Mouse (Mus musculus) lung, embryonic 16.5 days (tissue): Measurements from ENCODE around the gene Klk1b8. TPM values are rescaled to one million over a fixed set of nuclear protein-coding genes. Genes with fewer than 3 reads are reported as not detected.
"Not testable (repeated sequence)": the region's sequence is repeated elsewhere in the genome, so short reads cannot be mapped to it uniquely, and the experiment has no call there.

Experiments
- ATAC-seq: fragments of 200-750 bp; cut with Nextera tagmentation; 2 replicates; pipeline ENCODE4 v1.8.0; 2017; ENCODE audit warnings: low read depth, mild to moderate bottlenecking, moderate library complexity
- H3K27ac ChIP-seq: fragments of 300-500 bp; sonication (generic); 2 replicates; pipeline ENCODE4 v1.5.1; 2014; ENCODE audit warnings: mild to moderate bottlenecking, control low read depth, low read length
- H3K27me3 ChIP-seq: fragments of 300-500 bp; sonication (generic); 2 replicates; pipeline ENCODE4 v1.6.1; 2014; ENCODE audit warnings: low read depth, low read length, mixed read lengths; ENCODE audit not compliant: control insufficient read depth, insufficient read depth
- H3K36me3 ChIP-seq: fragments of 300-500 bp; sonication (generic); 2 replicates; pipeline ENCODE4 v1.6.1; 2014; ENCODE audit warnings: low read length; ENCODE audit not compliant: control insufficient read depth, insufficient read depth
- H3K4me1 ChIP-seq: fragments of 300-500 bp; sonication (generic); replicated peaks from 2 replicates; pipeline ENCODE4 v1.6.1; 2014; ENCODE audit warnings: low read length, mixed read lengths; ENCODE audit not compliant: control insufficient read depth, insufficient read depth
- H3K4me2 ChIP-seq: fragments of 300-500 bp; sonication (generic); 2 replicates; pipeline ENCODE4 v1.6.1; 2014; ENCODE audit warnings: low read depth, low read length, control low read depth
- H3K4me3 ChIP-seq: fragments of 300-500 bp; sonication (generic); 2 replicates; pipeline ENCODE4 v1.5.1; 2014; ENCODE audit warnings: mild to moderate bottlenecking, low read length, control low read depth
- H3K9ac ChIP-seq: fragments of 300-500 bp; sonication (generic); 2 replicates; pipeline ENCODE4 v1.6.1; 2014; ENCODE audit warnings: low read length, control low read depth
- H3K9me3 ChIP-seq: fragments of 300-500 bp; sonication (generic); 2 replicates; pipeline ENCODE4 v1.6.1; 2016; ENCODE audit warnings: low read length; ENCODE audit not compliant: control insufficient read depth
- WGBS: fragments of 180-500 bp; shearing (Covaris S2); extraction: QIAGEN DNeasy Blood & Tissue Kit; methylation state at CpG from one replicate; pipeline ENCODE4 v1.1.7; 2014; 5-methylcytosine and 5-hydroxymethylcytosine counted together
- polyA plus RNA-seq: library from polyadenylated mRNA; unstranded; fragments of >200 nt; fragmentation: Nextera tagmentation; extraction: Ambion mirVana; gene quantifications from 2 replicates; pipeline ENCODE4 v1.2.1, GENCODE M21; 2015

Klk1b8 gene
- polyA plus RNA-seq, 1 experiment from 2014 or later = not detected

- no peaks in the 10 kb centered on the region for H3K36me3 ChIP-seq
- H3K27ac ChIP-seq = no peak overlapping the region
- no peak overlapping the region for H3K4me2 ChIP-seq
- WGBS = 45% methylated on average over 4 of the region's 4 CpGs
- ATAC-seq = no peak
- H3K27me3 ChIP-seq = no peaks in the 10 kb centered on the region; the same call in 1 of the 2 replicates
- no peak overlapping the region for H3K9ac ChIP-seq
- H3K4me1 ChIP-seq = no peaks in the 10 kb centered on the region
- H3K4me3 ChIP-seq = no peak overlapping the region
- no peaks in the 10 kb centered on the region for H3K9me3 ChIP-seq
These were observed 21.9 kb upstream of the Klk1b8 start for GRCm38 (mm10) chr7:43928521-43928920.

DNA sequence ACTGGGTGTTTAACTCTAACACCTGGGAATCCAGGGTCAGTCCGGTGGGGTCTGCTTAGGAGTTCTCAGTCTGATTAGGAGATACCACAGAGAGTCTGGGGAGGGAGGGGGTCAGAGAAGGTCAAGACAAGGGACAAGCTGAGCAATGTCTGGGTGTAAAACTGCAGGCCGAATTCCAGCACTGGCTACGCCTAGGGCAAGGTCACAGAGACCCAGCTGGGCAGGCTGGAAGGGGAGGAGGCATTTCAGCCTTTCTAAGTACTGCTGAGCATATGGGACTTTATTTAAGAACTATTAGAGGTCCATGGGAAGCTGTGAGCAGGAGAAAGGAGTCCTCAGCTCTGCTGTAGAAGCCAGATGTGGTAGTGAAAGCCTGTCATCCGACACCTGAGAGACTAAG, 18.1 kb upstream of the Klk1b8 start:
- Histone ChIP-seq H3K4me1 (no peaks in the 10 kb centered on the region), H3K4me2 (no peak overlapping the region), H3K9me3 (no peaks in the 10 kb centered on the region), H3K4me3 (no peak overlapping the region), H3K36me3 (no peaks in the 10 kb centered on the region), H3K27ac (no peak overlapping the region), H3K9ac (no peak overlapping the region), H3K27me3 (no peaks in the 10 kb centered on the region)
- no peak for ATAC-seq
- 36% methylated on average over 4 of the region's 4 CpGs for WGBS

DNA sequence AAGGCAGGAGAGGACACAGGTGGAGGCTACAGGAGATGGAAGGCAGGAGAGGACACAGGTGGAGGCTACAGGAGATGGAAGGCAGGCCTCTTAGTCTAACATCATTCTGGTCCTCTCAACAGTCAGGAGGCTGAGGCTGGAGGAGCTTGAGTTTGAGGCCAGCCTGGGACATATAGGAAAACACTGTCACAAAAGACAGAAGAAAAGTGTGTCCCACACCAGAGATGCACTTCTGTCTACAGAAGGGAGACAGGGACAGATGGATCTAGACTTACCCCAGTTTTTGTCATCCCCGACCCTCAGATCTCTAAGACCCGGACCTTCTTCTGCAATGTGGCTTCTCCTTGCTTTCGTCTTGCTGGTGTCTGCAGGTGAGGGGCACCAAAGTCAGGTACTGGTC, 17.0 kb upstream of the Klk1b8 start, which contains the start of gene Klk15:
Gene Klk15, plus strand, starts transcription at position 301 of the 400 bp plus-strand sequence.
- WGBS = 76% methylated on average over 3 of the region's 3 CpGs
- Histone ChIP-seq H3K4me3 (no peak within 1 kb of the TSS), H3K4me2 (no peak within 1 kb of the TSS), H3K4me1 (no peaks in the 10 kb centered on the region), H3K9me3 (no peaks in the 10 kb centered on the region), H3K36me3 (no peaks in the 10 kb centered on the region), H3K9ac (no peak within 1 kb of the TSS), H3K27ac (no peak within 1 kb of the TSS), H3K27me3 (no peaks in the 10 kb centered on the region)
- no peak for ATAC-seq

GRCm38 (mm10) chr7:43934747-43935146, 15.7 kb upstream of the Klk1b8 start:
- no peak for ATAC-seq
- H3K4me1 ChIP-seq = no peaks in the 10 kb centered on the region
- WGBS = 52% methylated on average over 3 of the region's 3 CpGs
- no peaks in the 10 kb centered on the region for H3K27me3 ChIP-seq
- no peak overlapping the region for H3K27ac ChIP-seq
- no peak overlapping the region for H3K4me2 ChIP-seq
- H3K9ac ChIP-seq = no peak overlapping the region
- no peak overlapping the region for H3K4me3 ChIP-seq
- no peaks in the 10 kb centered on the region for H3K36me3 ChIP-seq
- H3K9me3 ChIP-seq = no peaks in the 10 kb centered on the region

DNA sequence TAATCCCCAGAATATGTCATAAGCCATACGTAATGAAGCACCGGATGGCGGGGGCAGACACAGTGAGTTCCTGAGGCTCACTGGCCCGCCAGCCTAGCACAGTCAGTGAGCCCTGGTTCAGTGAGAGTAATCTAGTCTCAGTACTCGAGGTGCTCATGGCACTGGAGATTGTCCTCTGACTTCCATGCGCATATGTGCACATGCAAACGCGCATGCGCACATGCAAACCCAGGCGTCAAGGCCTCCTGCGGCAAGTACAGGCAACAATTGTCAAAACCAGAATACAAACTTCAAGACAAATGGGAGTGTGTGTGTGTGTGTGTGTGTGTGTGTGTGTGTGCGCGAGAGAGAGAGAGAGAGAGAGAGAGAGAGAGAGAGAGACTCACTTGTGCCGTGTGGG, 13.9 kb upstream of the Klk1b8 start:
- 80% methylated on average over 14 of the region's 14 CpGs for whole genome bisulfite sequencing
- no peak overlapping the region for H3K4me3 ChIP-seq

DNA sequence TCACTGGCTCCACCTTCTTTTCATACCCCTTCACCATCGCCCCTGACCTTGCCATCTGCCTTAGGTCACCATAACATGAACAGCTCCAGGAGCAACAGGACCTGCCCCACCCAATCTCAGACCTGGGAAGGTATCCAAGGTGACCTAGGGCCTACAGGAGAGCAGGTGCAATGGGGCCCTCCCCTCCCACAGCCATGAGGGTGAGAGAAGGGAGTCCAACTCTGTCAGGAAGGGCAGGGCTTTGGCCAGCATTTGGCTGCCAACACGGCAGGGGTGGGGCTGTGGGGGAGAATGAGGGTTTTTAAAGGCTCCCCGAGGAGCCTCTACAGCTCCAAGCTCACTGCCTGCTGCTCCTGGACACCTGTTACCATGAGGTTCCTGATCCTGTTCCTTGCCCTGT, 8.2 kb upstream of the Klk1b8 start:
- 69% methylated on average over 3 of the region's 3 CpGs for WGBS
- H3K4me2 ChIP-seq, H3K27me3 ChIP-seq, H3K4me1 ChIP-seq, ATAC-seq, H3K27ac ChIP-seq, H3K9ac ChIP-seq, H3K36me3 ChIP-seq, H3K4me3 ChIP-seq, H3K9me3 ChIP-seq: not testable (repeated sequence)

More for the DNA sequence above, 13.9 kb upstream of the Klk1b8 start:
- no peaks in the 10 kb centered on the region for H3K36me3 ChIP-seq
- H3K27me3 ChIP-seq = no peaks in the 10 kb centered on the region
- no peak overlapping the region for H3K9ac ChIP-seq
- no peak overlapping the region for H3K27ac ChIP-seq
- H3K4me2 ChIP-seq = no peak overlapping the region
- no peak for ATAC-seq
- no peaks in the 10 kb centered on the region for H3K4me1 ChIP-seq
- H3K9me3 ChIP-seq = no peaks in the 10 kb centered on the region

DNA sequence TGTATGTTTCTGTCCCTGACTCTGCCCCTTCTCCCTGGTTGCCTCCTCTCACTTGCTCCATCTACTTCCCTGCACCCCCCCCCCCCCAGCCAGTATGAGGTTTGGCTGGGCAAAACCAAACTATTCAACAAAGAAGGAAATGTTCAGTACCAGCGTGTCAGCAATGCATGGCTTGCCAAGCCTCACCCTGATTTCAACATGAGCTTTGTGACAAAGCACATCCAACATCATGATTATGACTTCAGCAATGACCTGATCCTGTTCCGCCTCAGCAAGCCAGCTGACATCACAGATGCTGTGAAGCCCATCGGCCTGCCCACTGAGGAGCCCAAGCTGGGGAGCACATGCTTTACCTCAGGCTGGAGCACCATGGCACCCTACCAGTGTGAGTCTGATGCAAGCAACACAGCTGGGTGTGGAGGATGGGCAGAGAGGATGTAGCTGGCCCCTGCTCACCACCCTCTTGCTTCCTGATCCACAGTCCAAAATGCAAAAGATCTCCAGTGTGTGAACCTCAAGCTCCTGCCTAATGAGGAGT, 5.7 kb upstream of the Klk1b8 start:
- 74% methylated on average over 3 of the region's 3 CpGs for WGBS
- ATAC-seq = no peak
- Histone ChIP-seq H3K4me3 (no peak overlapping the region), H3K36me3 (no peaks in the 10 kb centered on the region), H3K27ac (no peak overlapping the region), H3K4me2 (no peak overlapping the region), H3K4me1 (no peaks in the 10 kb centered on the region), H3K9ac (no peak overlapping the region), H3K9me3 (no peaks in the 10 kb centered on the region), H3K27me3 (no peaks in the 10 kb centered on the region)

DNA sequence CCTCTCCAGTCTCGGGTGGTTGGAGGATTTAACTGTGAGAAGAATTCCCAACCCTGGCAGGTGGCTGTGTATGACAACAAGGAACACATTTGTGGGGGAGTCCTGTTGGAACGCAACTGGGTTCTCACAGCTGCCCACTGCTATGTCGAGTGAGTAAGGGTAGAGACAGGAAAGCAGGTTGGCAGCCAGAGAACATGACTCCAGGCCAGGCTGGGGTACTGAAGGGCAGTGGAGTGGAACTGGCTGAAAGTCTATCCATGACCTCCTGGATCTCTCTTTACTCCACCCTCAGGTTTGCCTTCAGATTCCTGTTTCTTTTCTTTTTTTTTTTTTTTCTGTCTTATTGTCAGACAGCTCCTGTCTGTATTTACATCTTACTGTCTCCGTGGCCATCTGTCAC, 2.2 kb downstream of the Klk1b8 start:
- Histone ChIP-seq H3K9ac (no peak overlapping the region), H3K36me3 (no peaks in the 10 kb centered on the region), H3K4me2 (no peak overlapping the region), H3K27me3 (no peaks in the 10 kb centered on the region), H3K4me3 (no peak overlapping the region), H3K27ac (no peak overlapping the region), H3K9me3 (no peaks in the 10 kb centered on the region), H3K4me1 (no peaks in the 10 kb centered on the region)
- no peak for ATAC-seq
- WGBS = 54% methylated on average over 4 of the region's 4 CpGs

GRCm38 (mm10) chr7:43966451-43966850, 16.0 kb downstream of the Klk1b8 start, which contains the start of gene Klk1b1:
Klk1b1 (plus strand) TSS chr7:43966751.
- Histone ChIP-seq H3K4me2 (no peak within 1 kb of the TSS), H3K4me1 (no peaks in the 10 kb centered on the region), H3K27ac (no peak within 1 kb of the TSS), H3K9me3 (no peaks in the 10 kb centered on the region), H3K9ac (no peak within 1 kb of the TSS), H3K36me3 (no peaks in the 10 kb centered on the region), H3K27me3 (no peaks in the 10 kb centered on the region), H3K4me3 (no peak within 1 kb of the TSS)
- 59% methylated on average over 3 of the region's 3 CpGs for WGBS
- no peak for ATAC-seq

DNA sequence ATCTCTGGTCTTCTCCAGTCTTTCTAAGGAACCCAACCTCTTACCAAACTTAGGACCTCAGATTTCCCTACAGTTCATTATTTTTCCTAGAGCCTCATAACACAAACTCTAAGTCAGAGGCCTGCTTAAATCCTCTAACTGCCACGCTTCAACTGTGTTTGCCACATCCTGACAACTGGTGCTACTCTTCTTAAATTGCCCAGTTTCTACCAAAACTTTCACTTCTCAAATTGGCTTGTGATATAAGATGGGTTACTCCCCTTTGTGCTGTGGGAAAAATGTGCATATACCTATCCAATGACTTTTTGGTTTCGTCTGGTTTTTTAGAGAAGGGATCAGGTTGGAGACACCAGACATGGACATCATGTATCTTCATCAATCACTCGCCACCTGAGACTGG, 16.6 kb downstream of the Klk1b8 start:
- no peaks in the 10 kb centered on the region for H3K27me3 ChIP-seq
- no peaks in the 10 kb centered on the region for H3K36me3 ChIP-seq
- no peaks in the 10 kb centered on the region for H3K9me3 ChIP-seq
- 69% methylated on average over 3 of the region's 3 CpGs for WGBS
- H3K4me3 ChIP-seq = no peak overlapping the region
- ATAC-seq = no peak
- no peaks in the 10 kb centered on the region for H3K4me1 ChIP-seq
- H3K9ac ChIP-seq = no peak overlapping the region
- H3K4me2 ChIP-seq = no peak overlapping the region
- no peak overlapping the region for H3K27ac ChIP-seq
